Mouse (Mus musculus) limb, embryonic 11.5 days (tissue): Measurements from ENCODE around the gene Pfpl. TPM values are rescaled to one million over a fixed set of nuclear protein-coding genes. Genes with fewer than 3 reads are reported as not detected.

Experiments
- ATAC-seq: fragments of 200-750 bp; cut with Nextera tagmentation; 2 replicates; pipeline ENCODE4 v1.8.0; 2017; ENCODE audit warnings: low read depth; ENCODE audit not compliant: insufficient number of reproducible peaks, low FRiP score, low TSS enrichment
- DNase-seq: peaks from one replicate; pipeline ENCODE4 v3.0.0-alpha.2; 2015; ENCODE audit warnings: low spot score
- H3K27ac ChIP-seq: fragments of 300-500 bp; sonication (generic); replicated peaks from 2 replicates; pipeline ENCODE4 v1.5.1; 2014; ENCODE audit warnings: low read depth, mild to moderate bottlenecking, low read length
- H3K27me3 ChIP-seq: fragments of 300-500 bp; sonication (generic); 2 replicates; pipeline ENCODE4 v1.6.1; 2014; ENCODE audit warnings: mild to moderate bottlenecking, low read length, mixed read lengths; ENCODE audit not compliant: control insufficient read depth, insufficient read depth
- H3K36me3 ChIP-seq: fragments of 300-500 bp; sonication (generic); 2 replicates; pipeline ENCODE4 v1.6.1; 2014; ENCODE audit warnings: mild to moderate bottlenecking, low read length, moderate library complexity, mixed read lengths; ENCODE audit not compliant: control insufficient read depth, insufficient read depth
- H3K4me1 ChIP-seq: fragments of 300-500 bp; sonication (generic); 2 replicates; pipeline ENCODE4 v1.6.1; 2014; ENCODE audit warnings: low read length, mixed read lengths; ENCODE audit not compliant: control insufficient read depth, insufficient read depth
- H3K4me2 ChIP-seq: fragments of 300-500 bp; sonication (generic); 2 replicates; pipeline ENCODE4 v1.6.1; 2014; ENCODE audit warnings: low read depth, mild to moderate bottlenecking, moderate library complexity; ENCODE audit not compliant: severe bottlenecking
- H3K4me3 ChIP-seq: fragments of 300-500 bp; sonication (generic); 2 replicates; pipeline ENCODE4 v1.5.1; 2014; ENCODE audit warnings: low read depth, low read length
- H3K9ac ChIP-seq: fragments of 300-500 bp; sonication (generic); 2 replicates; pipeline ENCODE4 v1.6.1; 2014; ENCODE audit warnings: mild to moderate bottlenecking, low read length
- H3K9me3 ChIP-seq: fragments of 300-500 bp; sonication (generic); 2 replicates; pipeline ENCODE4 v1.6.1; 2016; ENCODE audit warnings: low read length; ENCODE audit not compliant: control insufficient read depth
- WGBS: fragments of 180-500 bp; shearing (Covaris S2); extraction: QIAGEN DNeasy Blood & Tissue Kit; methylation state at CpG from one replicate; pipeline ENCODE4 v1.1.7; 2014; 5-methylcytosine and 5-hydroxymethylcytosine counted together
- polyA plus RNA-seq: library from polyadenylated mRNA; unstranded; fragments of >200 nt; fragmentation: Nextera tagmentation; extraction: Ambion mirVana; gene quantifications from 2 replicates; pipeline ENCODE4 v1.2.1, GENCODE M21; 2014

Gene Pfpl
- polyA plus RNA-seq, 1 experiment from 2014 or later = not detected

DNA sequence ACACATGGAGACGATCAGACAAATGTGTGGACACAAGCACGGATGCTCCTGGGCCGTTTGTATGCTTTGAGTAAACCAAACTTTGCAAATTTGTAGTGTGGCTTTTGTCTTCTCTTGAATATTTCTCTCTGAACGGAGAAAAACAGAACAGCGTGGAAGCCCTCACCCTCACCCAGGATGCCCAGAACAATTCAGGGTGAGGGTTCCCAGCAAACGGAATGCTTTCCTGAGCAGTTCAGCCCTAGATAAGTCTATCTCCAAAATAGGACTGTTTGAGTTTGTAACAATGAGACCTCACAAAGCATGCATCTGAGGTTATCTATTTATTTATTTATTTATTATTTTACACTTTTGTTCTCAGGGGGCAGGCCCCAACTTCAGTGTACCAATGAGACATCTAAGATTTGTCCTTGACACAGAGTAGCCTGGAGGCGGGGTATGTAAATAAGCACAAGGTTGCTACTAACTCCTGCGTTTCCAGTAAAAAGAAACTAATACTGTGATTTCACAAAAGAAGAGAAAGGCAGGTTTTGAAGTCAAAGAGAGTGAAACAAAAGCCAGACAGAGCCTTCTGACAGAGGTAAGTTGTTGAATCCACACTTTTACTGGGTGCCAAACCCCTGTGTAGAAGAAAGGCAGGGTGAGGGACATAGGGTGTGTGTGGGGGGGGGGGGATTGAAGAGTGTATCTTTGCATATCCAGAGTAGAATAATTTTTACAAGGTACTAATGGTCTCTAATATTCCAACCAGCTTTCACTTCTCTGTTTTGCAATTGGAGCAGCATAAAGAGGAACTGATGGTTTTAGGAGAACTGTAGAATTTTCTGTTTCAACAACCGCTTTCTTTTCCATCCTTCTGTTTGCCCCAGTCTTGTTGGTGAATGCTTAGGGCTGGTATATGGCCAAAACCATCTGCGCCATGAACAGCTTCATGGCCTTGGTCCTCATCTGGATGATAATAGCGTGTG lies 32.9 kb downstream of the Pfpl start, which contains the start of gene Mpeg1:
Gene Mpeg1 (plus strand): TSS at position 498 of the 968 bp plus-strand sequence.
- ATAC-seq (no peak), DNase-seq (no peak)
- Histone ChIP-seq H3K4me1 (no peaks in the 10 kb centered on the region), H3K36me3 (no peaks in the 10 kb centered on the region), H3K27ac (no peak within 1 kb of the TSS), H3K4me3 (no peak within 1 kb of the TSS), H3K4me2 (no peak within 1 kb of the TSS), H3K27me3 (no peaks in the 10 kb centered on the region), H3K9me3 (no peaks in the 10 kb centered on the region), H3K9ac (no peak within 1 kb of the TSS)
- WGBS = 86% methylated on average over 11 of the region's 11 CpGs

- H3K27ac ChIP-seq = no peak overlapping the region
- ATAC-seq (no peak), DNase-seq (no peak)
- H3K4me1 ChIP-seq = no peaks in the 10 kb centered on the region
- H3K9me3 ChIP-seq = no peaks in the 10 kb centered on the region
- no peak overlapping the region for H3K4me2 ChIP-seq
- no peak overlapping the region for H3K9ac ChIP-seq
- WGBS = 79% methylated on average over 7 of the region's 7 CpGs
- H3K27me3 ChIP-seq = no peaks in the 10 kb centered on the region
- H3K4me3 ChIP-seq = no peak overlapping the region
- H3K36me3 ChIP-seq = no peaks in the 10 kb centered on the region
Observed at GRCm38 (mm10) chr19:12462851-12463721, 35.4 kb downstream of the Pfpl start.

DNA sequence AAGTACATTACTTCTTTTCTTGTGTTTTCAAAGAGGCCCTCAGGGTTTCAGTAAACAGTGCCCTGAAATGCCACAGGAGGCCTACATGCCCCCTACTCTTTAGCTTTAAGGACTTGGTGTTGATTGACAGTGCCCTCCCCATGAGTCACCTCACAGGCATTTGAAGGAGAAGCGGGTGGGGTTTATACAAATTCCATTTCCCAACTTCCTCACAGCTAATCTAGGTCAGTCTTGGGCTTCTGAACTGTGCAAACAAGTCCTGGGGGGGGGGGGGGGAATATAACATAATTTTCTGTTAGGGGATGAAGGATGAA lies 36.0 kb downstream of the Pfpl start:
- H3K4me3 ChIP-seq = no peak overlapping the region
- H3K9me3 ChIP-seq = no peaks in the 10 kb centered on the region
- DNase-seq = no peak
- no peak for ATAC-seq
- H3K9ac ChIP-seq = no peak overlapping the region
- WGBS = 68% methylated on average over 1 of the region's 1 CpGs
- H3K4me1 ChIP-seq = no peaks in the 10 kb centered on the region
- no peaks in the 10 kb centered on the region for H3K36me3 ChIP-seq
- no peak overlapping the region for H3K4me2 ChIP-seq
- no peak overlapping the region for H3K27ac ChIP-seq
- H3K27me3 ChIP-seq = no peaks in the 10 kb centered on the region

- no peak for ATAC-seq
- 84% methylated on average over 5 of the region's 5 CpGs for WGBS
- no peak for DNase-seq
- H3K27me3 ChIP-seq = no peaks in the 10 kb centered on the region
- no peak overlapping the region for H3K27ac ChIP-seq
- no peak overlapping the region for H3K4me2 ChIP-seq
- no peaks in the 10 kb centered on the region for H3K36me3 ChIP-seq
- no peaks in the 10 kb centered on the region for H3K9me3 ChIP-seq
- H3K9ac ChIP-seq = no peak overlapping the region
- no peak overlapping the region for H3K4me3 ChIP-seq
- no peaks in the 10 kb centered on the region for H3K4me1 ChIP-seq
Observed at GRCm38 (mm10) chr19:12464127-12464526, 36.4 kb downstream of the Pfpl start.

GRCm38 (mm10) chr19:12464674-12465073 lies 37.0 kb downstream of the Pfpl start:
- H3K9me3 ChIP-seq = no peaks in the 10 kb centered on the region
- H3K4me2 ChIP-seq = no peak overlapping the region
- no peak overlapping the region for H3K27ac ChIP-seq
- H3K9ac ChIP-seq = no peak overlapping the region
- H3K4me3 ChIP-seq = no peak overlapping the region
- DNase-seq (no peak), ATAC-seq (no peak)
- H3K4me1 ChIP-seq = no peaks in the 10 kb centered on the region
- WGBS = 82% methylated on average over 4 of the region's 4 CpGs
- H3K36me3 ChIP-seq = no peaks in the 10 kb centered on the region
- no peaks in the 10 kb centered on the region for H3K27me3 ChIP-seq

- H3K27ac ChIP-seq = no peak overlapping the region
- DNase-seq (no peak), ATAC-seq (no peak)
- no peaks in the 10 kb centered on the region for H3K27me3 ChIP-seq
- no peak overlapping the region for H3K4me2 ChIP-seq
- no peaks in the 10 kb centered on the region for H3K9me3 ChIP-seq
- H3K9ac ChIP-seq = no peak overlapping the region
- no peaks in the 10 kb centered on the region for H3K36me3 ChIP-seq
- H3K4me3 ChIP-seq = no peak overlapping the region
- H3K4me1 ChIP-seq = no peaks in the 10 kb centered on the region
- WGBS = 92% methylated on average over 10 of the region's 10 CpGs
Observed at GRCm38 (mm10) chr19:12465530-12466144, 37.9 kb downstream of the Pfpl start.

- no peak overlapping the region for H3K4me3 ChIP-seq
- no peak overlapping the region for H3K4me2 ChIP-seq
- WGBS = 32% methylated on average over 7 of the region's 7 CpGs
- ATAC-seq (peak; percentile 51; the same call in 1 of the 2 replicates), DNase-seq (peak; percentile 63)
- H3K36me3 ChIP-seq = no peaks in the 10 kb centered on the region
- H3K4me1 ChIP-seq = no peaks in the 10 kb centered on the region
- no peak overlapping the region for H3K27ac ChIP-seq
- no peak overlapping the region for H3K9ac ChIP-seq
- no peaks in the 10 kb centered on the region for H3K27me3 ChIP-seq
- H3K9me3 ChIP-seq = no peaks in the 10 kb centered on the region
Observed at GRCm38 (mm10) chr19:12466204-12466603, 38.5 kb downstream of the Pfpl start.

GRCm38 (mm10) chr19:12467436-12467835 lies 39.7 kb downstream of the Pfpl start:
- Histone ChIP-seq H3K4me1 (no peaks in the 10 kb centered on the region), H3K27ac (no peak overlapping the region), H3K9ac (no peak overlapping the region), H3K4me2 (no peak overlapping the region), H3K4me3 (no peak overlapping the region), H3K9me3 (no peaks in the 10 kb centered on the region), H3K36me3 (no peaks in the 10 kb centered on the region), H3K27me3 (no peaks in the 10 kb centered on the region)
- ATAC-seq (no peak), DNase-seq (peak; percentile 41)
- WGBS = 85% methylated on average over 5 of the region's 5 CpGs
